Mouse (Mus musculus) midbrain, embryonic 16.5 days (tissue): Measurements from ENCODE around the gene Phf14. TPM values are rescaled to one million over a fixed set of nuclear protein-coding genes. Genes with fewer than 3 reads are reported as not detected.
A peak's percentile ranks its signal among the peaks of the same experiment; 100 is the strongest.

ENCODE experiments used
- ATAC-seq: fragments of 200-750 bp; cut with Nextera tagmentation; 2 replicates; pipeline ENCODE4 v1.8.0; 2017; ENCODE audit warnings: moderate TSS enrichment
- H3K27ac ChIP-seq: fragments of 300-500 bp; sonication (generic); 2 replicates; pipeline ENCODE4 v1.5.1; 2014; ENCODE audit warnings: mild to moderate bottlenecking, low read length, mixed read lengths
- H3K27me3 ChIP-seq: fragments of 300-500 bp; sonication (generic); 2 replicates; pipeline ENCODE4 v1.6.1; 2014; ENCODE audit warnings: low read depth, low read length, mixed read lengths; ENCODE audit not compliant: control insufficient read depth, insufficient read depth
- H3K36me3 ChIP-seq: fragments of 300-500 bp; sonication (generic); 2 replicates; pipeline ENCODE4 v1.6.1; 2014; ENCODE audit warnings: mild to moderate bottlenecking, low read length, moderate library complexity, mixed read lengths; ENCODE audit not compliant: control insufficient read depth, insufficient read depth
- H3K4me1 ChIP-seq: fragments of 300-500 bp; sonication (generic); 2 replicates; pipeline ENCODE4 v1.6.1; 2014; ENCODE audit warnings: mild to moderate bottlenecking, low read length, mixed read lengths; ENCODE audit not compliant: control insufficient read depth, insufficient read depth
- H3K4me2 ChIP-seq: fragments of 300-500 bp; sonication (generic); 2 replicates; pipeline ENCODE4 v1.6.1; 2014; ENCODE audit warnings: mild to moderate bottlenecking, low read length, mixed read lengths
- H3K4me3 ChIP-seq: fragments of 300-500 bp; sonication (generic); 2 replicates; pipeline ENCODE4 v1.5.1; 2014; ENCODE audit warnings: low read depth, mild to moderate bottlenecking, low read length, moderate library complexity, mixed read lengths
- H3K9ac ChIP-seq: fragments of 300-500 bp; sonication (generic); 2 replicates; pipeline ENCODE4 v1.6.1; 2014; ENCODE audit warnings: low read depth, low read length, mixed read lengths
- H3K9me3 ChIP-seq: fragments of 300-500 bp; sonication (generic); replicated peaks from 2 replicates; pipeline ENCODE4 v1.6.1; 2014; ENCODE audit warnings: mild to moderate bottlenecking, low read length, mixed read lengths; ENCODE audit not compliant: control insufficient read depth, poor library complexity, severe bottlenecking
- WGBS: fragments of 180-500 bp; shearing (Covaris S2); extraction: QIAGEN DNeasy Blood & Tissue Kit; methylation state at CpG from one replicate; pipeline ENCODE4 v1.1.7; 2014; 5-methylcytosine and 5-hydroxymethylcytosine counted together
- polyA plus RNA-seq: library from polyadenylated mRNA; unstranded; fragments of >200 nt; fragmentation: Nextera tagmentation; extraction: Ambion mirVana; gene quantifications from 2 replicates; pipeline ENCODE4 v1.2.1, GENCODE M21; 2015

Gene Phf14
- polyA plus RNA-seq, 1 experiment from 2014 or later = 81.2 TPM

DNA sequence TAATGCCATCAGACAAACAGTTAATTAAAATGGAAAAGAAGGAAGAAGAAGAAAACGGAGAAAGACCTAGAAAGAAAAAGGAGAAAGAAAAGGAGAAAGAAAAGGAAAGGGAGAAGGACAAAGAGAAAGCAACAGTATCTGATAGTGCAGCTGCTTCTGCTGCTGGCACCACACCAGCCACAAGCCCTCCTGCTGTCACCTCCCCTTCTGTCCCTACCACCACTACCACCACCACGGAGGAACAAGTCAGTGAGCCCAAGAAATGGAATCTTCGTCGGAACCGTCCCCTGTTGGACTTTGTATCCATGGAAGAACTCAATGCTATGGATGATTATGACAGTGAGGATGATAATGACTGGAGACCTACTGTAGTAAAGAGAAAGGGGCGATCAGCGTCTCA, 25.8 kb downstream of the Phf14 start:
- Histone ChIP-seq H3K27me3 (no peaks in the 10 kb centered on the region), H3K9me3 (no peaks in the 10 kb centered on the region), H3K4me3 (no peak overlapping the region), H3K27ac (no peak overlapping the region), H3K4me1 (peaks cover 14% of the 10 kb centered on the region), H3K9ac (no peak overlapping the region), H3K4me2 (no peak overlapping the region), H3K36me3 (peaks cover 5% of the 10 kb centered on the region; the same call in 1 of the 2 replicates)
- ATAC-seq = no peak
- WGBS = 92% methylated on average over 7 of the region's 7 CpGs

DNA sequence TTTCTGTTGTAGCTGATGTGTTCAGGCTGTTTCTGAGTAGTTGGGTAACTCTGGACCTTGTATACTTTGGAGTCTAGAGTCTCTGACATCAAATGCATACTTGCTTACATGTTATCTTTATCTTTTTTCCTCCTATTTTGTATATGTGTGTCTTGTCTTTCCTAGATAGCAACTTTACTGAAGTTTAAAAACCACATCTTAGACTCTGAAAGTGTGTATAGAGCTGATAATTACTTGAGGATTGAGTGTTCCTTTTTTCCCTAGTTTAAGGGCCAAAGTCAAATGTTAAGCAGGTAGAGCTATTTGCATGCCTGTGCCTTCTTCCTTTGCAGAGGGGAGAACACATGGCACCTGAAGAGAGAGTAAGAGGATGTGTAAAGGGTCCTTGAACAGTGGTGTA, 33.3 kb downstream of the Phf14 start:
- Histone ChIP-seq H3K9ac (no peak overlapping the region), H3K36me3 (peaks cover 7% of the 10 kb centered on the region), H3K27me3 (no peaks in the 10 kb centered on the region), H3K4me3 (no peak overlapping the region), H3K9me3 (no peaks in the 10 kb centered on the region), H3K4me2 (no peak overlapping the region), H3K27ac (no peak overlapping the region), H3K4me1 (no peaks in the 10 kb centered on the region)
- no peak for ATAC-seq

DNA sequence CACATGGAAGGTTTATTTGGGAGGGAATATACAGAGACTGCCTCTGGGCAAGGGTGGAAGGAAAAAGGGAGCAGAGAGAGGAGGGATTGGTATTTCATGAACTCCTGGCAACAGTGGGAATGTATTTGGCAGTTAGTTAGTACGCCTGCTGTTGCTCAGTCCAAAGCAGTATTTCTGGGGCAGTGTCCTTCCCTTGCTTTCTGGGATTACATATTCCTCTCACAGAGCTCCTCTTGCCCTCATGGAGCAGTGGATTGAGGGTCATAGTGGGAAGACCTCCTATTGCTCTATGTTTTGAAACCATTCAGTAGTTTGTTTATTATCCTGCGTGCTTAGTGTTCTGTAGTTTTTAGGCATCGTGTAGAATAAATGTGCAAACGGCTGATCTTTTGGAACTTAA, 34.5 kb downstream of the Phf14 start:
- Histone ChIP-seq H3K4me2 (no peak overlapping the region), H3K9ac (no peak overlapping the region), H3K4me1 (no peaks in the 10 kb centered on the region), H3K27me3 (no peaks in the 10 kb centered on the region), H3K36me3 (peaks cover 9% of the 10 kb centered on the region), H3K4me3 (no peak overlapping the region), H3K9me3 (no peaks in the 10 kb centered on the region), H3K27ac (no peak overlapping the region)
- 95% methylated on average over 4 of the region's 4 CpGs for WGBS
- no peak for ATAC-seq

DNA sequence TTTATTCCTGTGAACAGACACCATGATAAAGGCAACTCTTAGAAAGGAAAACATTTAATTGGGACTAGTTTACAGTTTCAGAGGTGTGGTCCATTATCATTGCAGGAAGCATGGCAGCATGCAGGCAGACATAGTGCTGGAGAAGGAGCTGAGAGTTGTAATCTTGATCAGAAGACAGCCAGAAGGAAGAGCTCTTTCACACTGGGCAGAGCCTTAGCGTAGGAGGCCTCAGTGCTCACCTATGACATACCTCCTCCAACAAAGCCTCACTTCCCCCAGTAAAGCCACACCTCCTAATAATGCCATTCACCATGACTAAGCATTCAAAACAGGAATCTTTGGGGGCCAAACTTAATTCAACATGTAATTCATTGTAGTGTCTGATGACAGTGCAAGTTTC, 40.5 kb downstream of the Phf14 start:
- ATAC-seq = no peak
- Histone ChIP-seq H3K9me3 (no peaks in the 10 kb centered on the region), H3K27ac (no peak overlapping the region), H3K9ac (no peak overlapping the region), H3K36me3 (0 out of 2 replicates have a peak, but pooled peaks cover 2% of the 10 kb centered on the region), H3K4me3 (no peak overlapping the region), H3K4me2 (no peak overlapping the region), H3K4me1 (peaks cover 5% of the 10 kb centered on the region; the same call in 1 of the 2 replicates), H3K27me3 (no peaks in the 10 kb centered on the region)
- 96% methylated on average over 1 of the region's 1 CpGs for WGBS

DNA sequence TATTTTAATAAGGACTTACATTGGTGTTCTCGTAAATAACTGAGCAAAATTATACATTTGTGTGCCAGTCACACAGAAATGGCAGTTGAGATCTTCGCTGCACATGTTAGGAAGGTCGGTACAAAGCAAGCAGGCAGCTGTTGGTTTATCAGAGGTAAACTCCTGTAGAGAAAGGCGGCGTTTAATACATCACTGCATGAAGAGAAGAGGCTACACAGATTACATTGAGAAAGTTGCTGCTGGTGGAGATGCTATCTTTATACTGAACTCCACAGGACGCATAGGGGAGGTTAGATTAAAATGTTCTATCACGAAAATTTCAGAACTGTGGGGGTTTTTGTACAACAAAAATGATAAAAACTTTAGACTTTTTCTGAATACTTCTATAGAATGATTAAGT, 52.6 kb downstream of the Phf14 start:
- no peaks in the 10 kb centered on the region for H3K9me3 ChIP-seq
- WGBS = 88% methylated on average over 7 of the region's 7 CpGs
- H3K27me3 ChIP-seq = no peaks in the 10 kb centered on the region
- peaks cover 6% of the 10 kb centered on the region; the same call in 1 of the 2 replicates for H3K36me3 ChIP-seq
- H3K4me3 ChIP-seq = no peak overlapping the region
- no peak for ATAC-seq
- no peak overlapping the region for H3K9ac ChIP-seq
- H3K4me2 ChIP-seq = no peak overlapping the region
- no peak overlapping the region for H3K27ac ChIP-seq
- H3K4me1 ChIP-seq = no peaks in the 10 kb centered on the region

DNA sequence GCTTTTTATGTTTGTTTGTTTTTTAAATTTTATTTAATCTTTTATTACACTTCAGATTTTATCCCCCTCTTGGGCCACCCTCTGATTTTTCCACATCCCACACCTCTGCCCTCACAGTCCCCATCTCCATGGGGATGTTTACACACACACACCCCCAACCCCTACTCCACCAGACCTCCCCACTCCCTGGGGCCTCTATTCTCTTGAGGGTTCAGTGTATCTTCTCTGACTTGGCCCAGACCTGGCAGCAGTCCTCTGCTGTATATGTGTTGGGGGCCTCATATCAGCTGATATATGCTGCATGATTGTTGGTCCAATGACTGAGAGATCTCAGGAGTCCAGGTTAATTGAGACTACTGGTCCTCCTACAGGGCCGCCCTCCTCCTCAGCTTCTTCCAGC, 86.2 kb downstream of the Phf14 start:
- no peak overlapping the region for H3K4me2 ChIP-seq
- H3K27ac ChIP-seq = no peak overlapping the region
- no peak overlapping the region for H3K9ac ChIP-seq
- H3K4me1 ChIP-seq = no peaks in the 10 kb centered on the region
- peak; percentile 28; the same call in 1 of the 2 replicates for ATAC-seq
- H3K4me3 ChIP-seq = no peak overlapping the region
- H3K27me3 ChIP-seq = no peaks in the 10 kb centered on the region
- H3K9me3 ChIP-seq = no peaks in the 10 kb centered on the region
- 100% methylated on average over 1 of the region's 1 CpGs for WGBS
- H3K36me3 ChIP-seq = peaks cover 16% of the 10 kb centered on the region

DNA sequence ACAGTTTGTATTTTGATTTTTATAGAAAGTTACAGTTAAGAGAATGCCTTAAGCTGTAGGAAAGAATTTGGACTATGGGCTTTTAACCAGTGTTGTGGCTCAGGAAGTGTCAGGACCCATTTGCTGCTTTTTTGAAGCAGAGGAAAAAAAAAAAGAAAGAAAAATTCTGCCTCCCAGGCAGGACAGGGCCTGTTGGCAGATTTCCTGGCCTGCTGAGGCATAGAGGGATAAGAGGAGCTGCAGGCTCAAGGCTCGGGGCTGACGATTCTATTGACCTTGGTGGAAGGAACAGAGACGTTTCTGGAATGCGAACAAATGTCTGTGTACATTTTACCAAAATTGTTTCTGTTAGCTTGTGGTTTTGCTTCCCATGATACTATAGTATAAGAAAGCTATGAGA, 91.0 kb downstream of the Phf14 start:
- 72% methylated on average over 4 of the region's 4 CpGs for WGBS
- no peaks in the 10 kb centered on the region for H3K9me3 ChIP-seq
- H3K27ac ChIP-seq = no peak overlapping the region
- H3K4me2 ChIP-seq = no peak overlapping the region
- H3K36me3 ChIP-seq = peaks cover 16% of the 10 kb centered on the region
- no peaks in the 10 kb centered on the region for H3K27me3 ChIP-seq
- no peak overlapping the region for H3K4me3 ChIP-seq
- no peaks in the 10 kb centered on the region for H3K4me1 ChIP-seq
- ATAC-seq = no peak
- no peak overlapping the region for H3K9ac ChIP-seq

DNA sequence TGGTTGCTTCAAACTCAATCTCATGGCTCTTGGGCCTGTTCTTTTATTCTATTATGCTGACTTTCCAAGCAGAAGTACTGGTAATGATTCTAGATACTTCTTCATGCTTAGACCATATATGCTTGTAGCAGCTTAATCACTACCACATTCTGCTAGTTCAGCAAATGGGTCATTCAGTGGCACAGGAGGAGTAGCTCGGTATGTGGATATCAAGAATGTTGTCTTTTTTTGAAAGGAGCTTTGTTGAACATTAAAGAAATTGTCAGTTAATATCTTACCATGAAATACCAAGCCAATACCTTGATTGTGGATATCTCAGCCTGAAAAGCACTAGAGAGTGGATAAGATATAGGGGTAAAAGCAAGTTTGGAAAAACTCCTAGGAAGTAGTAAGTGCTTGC, 91.9 kb downstream of the Phf14 start:
- Histone ChIP-seq H3K4me1 (no peaks in the 10 kb centered on the region), H3K36me3 (peaks cover 13% of the 10 kb centered on the region), H3K9me3 (no peaks in the 10 kb centered on the region), H3K9ac (no peak overlapping the region), H3K27ac (no peak overlapping the region), H3K4me2 (no peak overlapping the region), H3K27me3 (no peaks in the 10 kb centered on the region), H3K4me3 (no peak overlapping the region)
- ATAC-seq = no peak
- 88% methylated on average over 1 of the region's 1 CpGs for WGBS

DNA sequence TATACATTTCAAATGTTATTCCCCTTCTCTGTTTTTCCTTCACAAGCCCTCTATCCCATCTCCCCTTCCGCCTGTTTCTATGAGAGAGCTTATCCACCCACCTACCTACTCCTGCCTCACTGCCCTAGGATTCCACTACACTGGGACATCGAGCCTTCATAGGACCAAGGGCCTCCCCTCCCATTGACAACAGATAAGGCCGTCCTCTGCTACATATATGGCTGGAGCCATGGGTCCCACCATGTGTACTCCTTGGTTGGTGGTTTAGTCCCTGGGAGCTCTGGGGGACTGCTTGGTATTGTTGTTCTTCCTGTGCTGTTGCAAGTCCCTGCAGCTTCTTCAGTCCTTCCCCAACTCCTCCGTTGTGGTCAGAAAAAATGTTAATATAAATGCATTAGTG, 97.8 kb downstream of the Phf14 start:
- Histone ChIP-seq H3K27me3 (no peaks in the 10 kb centered on the region), H3K36me3 (peaks cover 3% of the 10 kb centered on the region; the same call in 1 of the 2 replicates), H3K4me2 (no peak overlapping the region), H3K4me3 (no peak overlapping the region), H3K27ac (no peak overlapping the region), H3K9ac (no peak overlapping the region), H3K4me1 (no peaks in the 10 kb centered on the region), H3K9me3 (no peaks in the 10 kb centered on the region)
- WGBS = 92% methylated on average over 4 of the region's 4 CpGs
- ATAC-seq = no peak

DNA sequence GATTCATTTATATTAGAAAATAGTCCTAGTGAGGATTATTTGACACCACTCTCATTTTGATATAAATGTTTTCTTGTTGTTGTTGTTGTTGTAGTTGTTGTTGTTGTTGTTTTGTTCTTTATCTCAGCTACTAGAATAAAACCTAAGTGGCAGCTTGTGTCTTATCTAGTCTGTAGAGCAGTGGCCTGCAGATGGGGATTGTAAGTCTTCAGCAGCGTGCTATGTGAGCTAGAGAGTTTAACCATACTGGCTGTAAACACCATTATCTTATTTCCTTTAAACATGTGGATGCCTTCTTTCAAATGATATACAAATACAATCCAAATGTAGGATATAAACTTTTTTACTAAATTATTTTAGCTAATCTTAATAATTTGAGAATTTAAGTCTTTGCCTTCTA, 98.4 kb downstream of the Phf14 start:
- no peak for ATAC-seq
- Histone ChIP-seq H3K9ac (no peak overlapping the region), H3K27me3 (no peaks in the 10 kb centered on the region), H3K27ac (no peak overlapping the region), H3K4me1 (no peaks in the 10 kb centered on the region), H3K4me2 (no peak overlapping the region), H3K9me3 (no peaks in the 10 kb centered on the region), H3K36me3 (peaks cover 3% of the 10 kb centered on the region; the same call in 1 of the 2 replicates), H3K4me3 (no peak overlapping the region)
- 89% methylated on average over 1 of the region's 1 CpGs for WGBS
